Mouse (Mus musculus): ENCODE measurements around the gene Usp11.

The Usp11 gene

DNA sequence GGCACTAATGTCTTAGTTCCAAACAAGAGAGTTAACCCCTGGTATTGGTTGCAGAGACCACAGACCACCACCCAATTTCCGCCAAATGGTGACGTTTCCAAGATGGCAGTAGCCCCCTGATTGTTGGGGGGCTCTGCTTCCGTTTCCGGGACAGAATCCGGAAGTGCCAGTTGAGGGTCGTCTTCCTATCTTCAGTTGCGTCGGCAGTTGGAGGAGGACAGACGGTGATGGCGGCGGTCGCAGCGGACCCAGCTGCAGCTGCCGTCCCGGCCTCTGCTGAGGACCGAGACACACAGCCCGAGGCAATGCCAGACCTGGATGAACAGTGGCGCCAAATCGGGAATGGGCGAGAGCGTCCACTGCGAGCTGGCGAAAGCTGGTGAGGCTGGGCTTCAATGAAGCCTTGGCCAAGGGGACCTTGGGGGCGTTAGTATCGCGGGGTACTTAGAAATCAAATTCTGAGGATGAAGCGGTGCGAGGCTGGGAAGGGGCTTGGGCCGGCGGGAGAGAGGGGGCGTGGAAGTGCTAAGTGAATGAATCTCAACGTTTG is at the start of gene Usp11:
Gene Usp11, plus strand, starts transcription at position 166 of the 550 bp plus-strand sequence.
- DNase-seq = peak; percentile 49

DNA sequence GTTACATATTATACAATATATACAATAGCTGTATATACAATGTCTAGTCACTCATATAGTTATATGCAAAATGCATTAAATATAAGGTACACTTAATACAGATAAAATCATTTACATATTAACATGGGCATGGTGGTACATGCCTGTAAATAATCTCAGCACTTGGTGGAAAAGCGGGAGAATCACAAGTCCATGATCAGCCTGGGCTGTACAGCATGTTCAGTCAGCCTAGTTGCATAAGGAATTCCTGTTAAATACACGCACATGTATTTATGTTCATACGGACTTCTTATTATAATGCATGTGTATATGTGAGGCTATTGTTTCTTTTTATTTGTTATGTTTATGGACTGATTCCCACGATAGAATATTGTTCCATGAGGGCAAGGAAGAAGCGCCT is 46.1 kb upstream of the Usp11 start:
- DNase-seq = no peak

DNA sequence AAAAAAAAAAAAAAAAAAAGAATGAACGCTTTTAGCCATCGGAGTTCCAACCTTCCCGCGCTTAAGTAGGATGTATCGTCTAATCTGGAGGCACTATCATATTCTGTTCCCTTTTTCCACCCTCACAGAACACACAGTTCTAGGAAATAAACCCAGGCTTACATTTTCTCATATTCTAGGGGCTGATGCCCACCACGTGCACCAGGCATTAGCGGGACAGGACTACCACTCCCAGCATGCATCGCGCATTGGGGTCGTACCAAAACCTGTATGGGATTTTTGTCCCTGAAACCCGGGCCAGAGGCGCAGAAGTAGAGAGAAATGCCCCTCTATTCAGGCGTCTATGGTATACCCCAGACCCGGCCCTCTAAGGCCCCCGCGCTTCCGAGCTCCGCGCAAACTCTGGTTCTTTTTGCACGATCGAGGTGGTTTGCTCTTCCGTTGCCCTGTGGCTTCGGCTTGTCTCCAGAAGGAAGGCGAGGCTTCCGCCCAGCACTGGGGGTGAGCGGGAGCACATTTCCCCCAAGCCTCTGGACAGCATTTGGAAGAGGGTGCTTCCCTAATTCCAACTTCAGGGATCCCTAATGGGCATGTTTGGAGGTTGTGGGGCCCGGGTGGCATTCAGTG is 45.6 kb upstream of the Usp11 start, which contains the start of gene Uba1:
Gene Uba1, plus strand, starts transcription at position 301 of the 627 bp plus-strand sequence.
- DNase-seq = peak; percentile 87

DNA sequence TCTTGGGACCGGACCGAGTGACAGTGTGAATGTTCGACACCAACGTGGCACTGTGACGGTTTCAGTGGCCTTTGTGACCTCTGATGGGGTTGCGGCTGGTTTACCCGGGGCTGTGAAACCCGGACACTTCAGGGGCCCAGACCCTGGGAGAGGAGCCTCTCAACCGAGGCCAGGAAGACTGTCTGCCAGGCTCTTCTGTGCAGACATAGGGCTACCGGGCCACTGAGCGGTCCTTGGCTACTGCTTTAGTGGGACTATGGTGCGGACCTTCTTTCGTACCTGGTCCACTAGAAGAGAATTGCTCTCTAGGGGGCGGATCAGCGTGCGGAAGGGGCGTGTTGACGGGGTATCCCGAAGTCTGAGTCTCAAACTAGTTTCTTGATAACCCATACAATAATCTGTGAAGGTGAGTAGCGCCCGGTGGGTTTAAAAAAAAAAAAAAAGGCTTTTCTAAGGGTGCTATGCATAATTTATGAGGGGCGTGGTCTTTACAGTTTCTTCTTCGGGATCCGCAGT is 44.8 kb upstream of the Usp11 start:
- DNase-seq = peak; percentile 34

DNA sequence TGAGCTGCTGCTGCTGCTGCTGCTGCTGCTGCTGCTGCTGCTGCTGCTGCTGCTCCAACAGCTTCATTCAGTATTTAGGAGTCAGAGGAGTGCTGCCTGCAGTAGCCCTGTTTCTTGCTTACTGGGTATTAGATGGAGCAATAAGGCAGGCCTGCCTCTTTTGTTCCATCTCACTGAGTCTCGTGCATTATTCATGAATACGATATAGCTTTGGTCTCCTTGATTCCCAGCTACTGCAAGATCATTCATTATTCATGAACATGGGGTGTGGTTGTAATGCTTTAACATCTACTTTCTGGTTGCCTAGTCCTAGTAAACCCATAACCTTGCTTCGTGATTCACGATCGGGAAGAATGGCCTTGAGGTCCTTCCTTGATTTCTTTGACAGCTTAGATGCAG is 41.4 kb upstream of the Usp11 start:
- no peak for DNase-seq

DNA sequence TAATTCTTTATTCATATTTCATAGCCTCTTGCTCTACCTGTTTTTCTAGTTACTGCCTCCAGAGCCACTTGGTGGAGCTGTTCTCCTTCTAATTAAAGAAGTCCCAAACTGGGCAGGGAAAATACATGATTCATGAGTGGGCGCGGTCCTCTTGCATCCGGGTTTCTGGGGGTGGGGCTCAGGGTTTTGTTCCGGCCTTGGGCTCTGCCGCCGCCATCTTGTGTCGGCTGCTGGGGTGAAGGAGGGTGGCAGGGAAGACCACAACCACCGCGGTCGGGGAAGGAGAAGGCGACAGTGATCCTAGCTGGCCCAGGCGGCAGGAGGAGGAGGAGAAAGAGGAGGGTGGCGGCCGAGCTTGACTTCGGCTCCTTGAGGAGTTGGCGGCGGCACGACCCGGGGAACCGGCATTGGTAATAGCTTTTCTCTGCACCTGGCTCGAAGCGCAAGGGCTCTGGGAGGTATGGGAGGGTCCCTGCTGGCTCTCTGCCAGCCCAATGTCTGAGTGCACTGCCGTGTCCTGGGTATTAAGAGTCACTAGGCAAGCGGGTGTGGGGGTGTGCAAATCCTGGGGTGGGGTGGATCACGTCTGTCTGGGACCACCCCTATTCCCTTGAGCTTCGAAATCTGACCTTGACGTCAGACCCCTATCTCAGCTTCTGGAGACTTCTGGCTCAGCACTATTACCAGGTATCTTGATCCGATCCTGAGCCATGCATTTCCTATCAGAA is 40.8 kb upstream of the Usp11 start:
- peak; percentile 88 for DNase-seq

DNA sequence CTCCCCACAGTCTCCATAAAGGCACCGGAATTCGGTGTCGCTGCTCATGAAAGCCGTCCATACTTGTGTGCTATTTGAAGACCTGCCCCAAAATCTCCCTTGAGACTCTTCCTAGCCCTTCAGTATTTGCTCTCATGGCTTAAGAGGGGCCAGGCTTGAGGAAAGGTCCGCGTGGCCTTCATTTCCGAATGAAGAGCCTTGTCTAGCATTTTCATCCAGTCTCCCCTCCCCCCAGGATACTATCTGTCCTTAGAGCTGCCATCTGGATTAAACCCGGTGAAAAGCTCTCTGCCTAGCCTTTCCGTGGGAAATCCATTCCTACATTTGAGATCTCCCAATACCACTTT is 40.3 kb upstream of the Usp11 start:
- DNase-seq = no peak

DNA sequence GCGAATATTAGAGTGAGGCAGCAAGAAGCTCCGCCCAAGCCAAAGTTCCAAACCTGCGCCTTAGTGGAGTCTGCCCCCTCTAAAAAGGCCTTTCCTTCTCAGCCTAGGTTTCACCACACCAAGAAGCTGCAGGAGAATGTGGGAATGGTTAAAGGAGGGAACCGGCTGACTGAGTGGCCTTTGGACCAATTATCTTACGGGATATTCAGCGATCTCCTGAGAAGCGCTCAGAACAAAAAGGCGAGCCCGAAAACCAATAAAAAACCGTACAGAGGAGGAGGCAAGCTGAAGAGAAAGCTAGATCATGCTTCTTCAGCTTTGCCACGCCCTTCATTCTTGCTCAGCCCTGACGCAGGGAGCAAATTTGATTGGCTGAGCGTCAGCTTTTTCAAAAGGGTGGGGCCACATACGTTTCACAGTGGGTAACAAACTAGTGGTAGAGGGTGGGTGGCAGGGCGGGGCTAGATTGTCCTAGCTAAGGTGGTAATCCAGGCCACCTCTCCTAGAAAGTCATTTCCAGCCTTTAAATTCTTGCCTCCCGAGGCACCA is 16.1 kb upstream of the Usp11 start, which contains the start of gene Cdk16:
Gene Cdk16, plus strand, starts transcription at position 436 of the 549 bp plus-strand sequence.
- DNase-seq = peak; percentile 88

DNA sequence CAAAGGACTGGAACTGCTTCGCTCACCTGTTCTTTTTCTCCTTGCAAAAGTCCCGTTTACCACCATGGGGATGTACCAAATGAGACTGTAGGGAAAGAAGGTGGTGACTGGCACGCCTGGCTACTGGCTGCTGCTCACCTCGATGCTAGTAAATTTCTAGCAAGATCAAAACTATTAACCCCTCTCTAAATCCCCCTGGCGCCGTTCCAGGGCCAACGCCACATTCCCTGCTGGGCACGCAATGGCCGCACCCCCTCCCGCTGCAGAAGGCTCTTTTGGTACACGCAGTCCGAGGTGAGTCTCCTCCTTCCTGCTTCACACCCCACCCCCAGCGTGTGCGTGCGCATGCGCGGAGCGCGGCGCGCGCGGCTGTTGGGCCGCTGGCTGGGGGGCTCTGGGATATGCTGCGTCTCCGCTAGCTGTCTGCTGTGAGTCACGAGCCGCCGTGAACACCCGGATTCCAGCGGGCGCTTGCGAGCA is 15.6 kb upstream of the Usp11 start:
- peak; percentile 88 for DNase-seq

DNA sequence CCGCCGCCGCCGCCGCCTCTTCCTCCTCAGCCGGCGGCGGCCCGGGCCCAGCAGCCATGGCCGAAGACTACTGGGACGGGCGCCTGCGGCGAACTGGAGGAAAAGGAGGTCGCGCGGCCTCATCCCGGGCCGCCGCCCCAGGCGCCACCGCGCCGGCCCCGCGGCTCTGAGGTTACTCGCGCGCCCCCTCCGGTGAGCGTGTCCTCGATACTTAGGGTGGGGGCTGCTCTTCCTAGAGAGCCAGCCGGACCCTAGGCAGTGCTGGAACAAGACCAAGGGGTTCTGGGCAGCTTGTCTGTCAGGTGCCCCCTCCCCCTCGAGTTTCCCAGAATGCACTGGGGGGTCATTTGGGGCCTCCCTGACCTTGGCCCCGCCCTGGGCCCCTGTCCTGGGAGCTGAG is 15.1 kb upstream of the Usp11 start:
- DNase-seq = peak; percentile 71

DNA sequence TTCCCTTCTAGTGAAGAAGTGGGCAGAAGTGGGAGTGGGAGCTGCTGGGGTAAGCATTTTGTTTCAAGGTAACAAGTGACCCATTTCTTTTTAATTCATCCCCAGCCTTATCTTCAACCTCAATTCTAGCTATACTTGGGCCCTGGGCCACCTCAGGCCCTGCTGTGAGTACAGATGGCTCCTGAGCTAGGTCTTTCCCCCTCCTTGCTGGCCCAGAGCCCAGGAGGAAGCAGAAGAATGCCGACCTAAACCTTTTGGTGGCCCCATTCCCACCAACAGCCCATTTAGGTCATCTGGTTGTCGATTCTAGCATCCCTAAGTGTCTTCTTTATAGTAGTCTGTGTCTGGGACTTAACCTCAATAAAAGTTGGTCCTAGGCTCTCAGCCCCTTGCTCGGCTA is 12.1 kb upstream of the Usp11 start:
- no peak for DNase-seq

DNA sequence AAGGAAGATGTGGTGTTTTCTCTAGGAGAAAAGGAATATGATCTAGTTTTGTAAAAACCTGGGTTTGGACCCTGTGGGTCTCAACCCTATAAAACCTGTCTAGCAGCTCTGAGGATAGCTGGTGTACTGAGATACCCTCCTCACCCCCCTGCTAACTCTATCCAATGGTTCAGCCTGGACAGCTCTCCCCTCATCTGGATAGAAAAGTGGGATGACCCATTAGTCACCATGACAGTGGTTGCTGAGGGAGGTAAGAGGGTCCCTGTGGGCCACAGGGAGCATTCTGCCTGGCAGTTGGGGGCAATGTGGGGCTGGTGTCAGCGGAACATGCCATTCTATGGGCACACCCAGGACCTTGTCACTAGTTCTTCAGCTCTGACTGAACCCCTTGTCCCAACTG is 11.1 kb upstream of the Usp11 start:
- DNase-seq = no peak

DNA sequence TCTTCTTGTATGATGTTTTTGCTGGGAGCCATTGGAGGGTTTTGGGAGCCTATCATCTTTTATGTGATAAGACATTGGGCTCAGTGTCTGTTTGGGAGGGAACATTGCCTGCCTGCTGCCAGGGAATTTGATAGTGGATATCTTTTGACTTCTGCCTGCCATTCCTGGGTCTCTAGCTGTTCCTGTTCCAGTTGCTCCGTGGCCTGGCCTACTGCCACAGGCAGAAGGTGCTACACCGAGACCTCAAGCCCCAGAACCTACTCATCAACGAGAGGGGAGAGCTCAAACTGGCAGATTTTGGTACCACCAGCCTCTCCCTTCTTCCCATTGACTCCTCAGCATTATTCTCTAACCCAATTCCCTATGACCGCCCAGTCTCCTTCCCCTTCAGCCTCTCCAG is 7.9 kb upstream of the Usp11 start:
- no peak for DNase-seq

DNA sequence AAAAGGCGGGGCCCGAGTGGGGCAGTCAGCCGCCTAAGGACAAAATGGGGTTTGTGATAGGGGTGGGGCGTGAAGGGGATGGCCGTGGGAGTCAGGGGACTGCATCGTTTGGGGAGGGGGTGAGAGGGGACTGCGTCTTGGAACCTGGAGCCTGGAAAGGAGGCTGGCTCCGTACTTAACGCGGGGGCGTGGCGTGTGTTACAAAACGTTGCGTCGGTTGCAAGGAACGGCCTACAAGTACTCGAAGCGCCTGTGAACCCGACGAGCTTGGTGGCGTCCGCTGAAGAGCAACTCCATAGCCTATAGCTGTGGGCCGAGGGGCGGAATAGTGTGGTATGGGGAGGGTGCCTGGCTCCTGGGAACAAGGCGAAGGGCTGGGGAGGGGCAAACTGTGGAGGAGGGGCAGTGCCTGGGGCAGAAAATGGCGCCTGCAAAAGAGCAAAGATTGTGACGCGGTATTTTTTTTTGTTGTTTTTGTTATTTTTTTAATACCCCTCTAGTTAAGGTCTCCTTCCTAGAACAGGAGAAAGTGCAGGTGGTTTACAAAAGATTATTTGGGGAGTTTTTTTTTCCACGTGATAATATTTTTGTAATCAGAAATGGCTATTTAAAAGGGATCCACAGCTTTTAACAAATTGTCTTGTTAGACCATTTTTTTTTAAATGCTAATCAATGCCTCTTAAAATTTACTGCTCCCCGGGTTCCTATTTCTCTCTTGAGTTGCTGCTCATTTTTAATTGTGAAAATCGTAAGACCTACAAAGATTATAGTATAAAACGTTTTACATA is 783 bp downstream of the Usp11 start:
- peak; percentile 79 for DNase-seq

DNA sequence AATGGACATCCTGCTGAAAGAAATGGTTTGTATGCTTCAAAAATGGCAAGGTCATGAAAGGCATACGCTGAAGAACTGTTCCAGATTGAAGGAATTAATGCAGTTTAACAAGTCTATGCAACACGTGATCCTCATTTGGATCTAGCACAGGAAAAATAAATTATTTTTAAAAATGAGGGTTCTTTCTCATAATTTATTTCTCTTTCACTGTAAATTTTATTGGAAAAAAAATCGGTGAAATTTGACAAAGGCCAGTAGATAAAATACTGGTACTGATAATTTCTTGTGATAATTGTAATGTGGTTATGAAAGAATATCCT is 1.3 kb downstream of the Usp11 start:
- DNase-seq = no peak

DNA sequence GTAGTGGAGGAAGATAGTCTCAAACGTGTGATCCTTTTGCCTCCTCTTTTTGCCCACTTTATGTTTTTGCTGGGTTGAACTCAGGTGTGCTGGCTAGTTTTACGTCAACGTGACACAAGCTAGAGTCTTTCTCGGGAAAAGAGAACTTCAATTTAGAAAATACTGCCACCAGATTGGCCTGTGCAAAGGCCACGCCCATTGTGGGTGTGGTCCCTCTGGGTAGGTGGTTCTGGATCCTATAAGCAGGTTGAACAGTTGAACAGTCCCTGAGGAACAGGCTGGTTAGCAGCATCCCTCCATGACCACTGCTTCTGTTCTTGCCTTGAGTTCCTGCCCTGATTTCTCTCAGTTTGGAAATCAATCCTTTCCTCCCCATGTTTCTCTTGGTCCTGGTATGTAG is 25.0 kb downstream of the Usp11 start:
- DNase-seq = no peak

DNA sequence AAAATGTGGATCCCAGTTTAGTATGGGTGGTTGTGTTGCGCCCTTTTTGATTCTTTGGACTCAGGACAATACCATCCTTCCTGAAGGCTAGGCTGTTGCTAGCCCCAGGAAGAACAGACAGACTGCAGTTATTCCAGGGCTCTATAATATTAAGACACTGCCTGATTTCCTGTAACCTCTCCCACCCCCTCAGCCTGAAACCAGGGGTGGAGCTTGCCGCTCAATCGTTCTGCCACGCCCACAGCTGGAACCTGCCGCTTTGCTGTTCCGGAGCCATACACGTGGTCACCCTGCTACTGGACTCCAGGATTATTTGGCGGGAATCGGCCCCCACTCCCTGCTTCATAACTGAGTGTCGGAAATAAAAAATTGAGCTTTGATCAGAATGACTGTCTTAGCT is 26.3 kb downstream of the Usp11 start:
- DNase-seq = peak; percentile 3

DNA sequence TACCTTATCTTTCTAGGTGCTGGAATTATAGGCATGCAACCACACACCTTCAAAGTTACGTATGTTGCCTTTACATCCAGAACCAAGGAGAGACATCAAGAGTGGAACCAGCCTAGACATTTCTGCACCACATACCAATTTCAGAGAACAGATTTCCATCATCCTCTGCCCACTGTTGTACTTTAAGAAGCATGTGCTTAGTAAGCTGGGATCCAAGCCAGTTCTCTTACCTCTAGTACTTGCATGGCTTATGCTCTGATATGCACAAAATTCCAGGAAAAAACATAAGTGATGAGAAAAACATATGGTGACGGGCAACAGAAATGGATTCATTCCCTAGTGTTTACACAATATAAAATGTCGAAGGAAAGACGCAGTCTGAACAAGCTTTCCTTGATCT is 32.8 kb downstream of the Usp11 start:
- no peak for DNase-seq

DNA sequence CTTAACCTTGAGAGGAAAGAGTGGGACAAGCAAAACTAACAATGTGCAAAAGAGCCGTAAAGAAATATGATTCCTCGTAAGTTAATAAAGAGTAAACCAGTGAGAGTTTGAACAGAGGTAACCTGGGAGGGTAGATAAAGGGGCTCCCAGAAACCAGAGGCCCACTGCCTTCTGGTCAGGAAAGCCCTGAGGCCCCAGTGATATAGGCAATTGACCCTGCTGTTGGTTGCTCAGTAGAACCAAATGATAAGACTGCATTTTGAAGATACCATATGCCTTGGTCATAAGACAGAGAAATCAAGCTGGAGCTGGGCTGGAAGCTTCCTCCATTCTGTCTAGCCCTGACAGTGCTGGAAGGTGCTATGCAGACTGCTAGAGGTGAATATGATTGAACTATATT is 45.1 kb downstream of the Usp11 start:
- no peak for DNase-seq

DNA sequence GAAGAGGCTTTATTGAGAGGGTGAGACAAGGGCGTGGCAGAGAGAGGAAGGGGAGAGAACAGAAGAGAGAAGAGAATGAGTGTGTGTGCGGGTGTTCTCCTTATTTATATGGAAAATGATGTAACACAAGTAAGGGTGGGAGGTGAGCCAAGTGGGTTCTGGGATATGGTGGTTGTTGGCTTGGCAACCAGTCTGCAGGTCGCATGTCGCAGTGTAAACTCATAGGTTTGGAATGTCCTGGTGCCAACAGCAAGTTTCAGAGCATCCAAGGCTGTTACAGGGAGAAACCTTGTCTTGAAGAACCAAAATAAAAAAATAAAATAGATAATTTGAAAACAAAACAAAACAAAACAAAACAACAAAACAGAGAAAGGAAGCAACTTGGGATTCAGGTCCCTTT is 57.5 kb downstream of the Usp11 start:
- no peak for DNase-seq

Data from thymus, postnatal 14 days (tissue).